Mouse (Mus musculus) CH12.LX (cell line): Measurements from ENCODE around the gene Kidins220. TPM values are rescaled to one million over a fixed set of nuclear protein-coding genes. Genes with fewer than 3 reads are reported as not detected.

ENCODE experiments used
- DNase-seq: peaks from one replicate; pipeline ENCODE4 v3.0.0-alpha.2; 2013; ENCODE audit errors: extremely low read depth
- H3K27ac ChIP-seq: 2 replicates; pipeline ENCODE4 v1.5.1; 2012; ENCODE audit warnings: low read depth, mild to moderate bottlenecking, control low read depth, moderate library complexity; ENCODE audit not compliant: insufficient read depth
- H3K27me3 ChIP-seq: replicated peaks from 2 replicates; pipeline ENCODE3; 2012; ENCODE audit warnings: inconsistent platforms
- H3K36me3 ChIP-seq, 2 experiments: replicated peaks in 1 of 2; 2 replicates each; pipeline versions ENCODE3 to v1.6.1; 2012; ENCODE audit warnings: inconsistent platforms in 1 of 2, low read length in 1 of 2, mild to moderate bottlenecking in 1 of 2, mixed read lengths in 1 of 2, moderate library complexity in 1 of 2; ENCODE audit not compliant: control insufficient read depth in 1 of 2, insufficient read depth in 1 of 2
- H3K4me1 ChIP-seq, 2 experiments: 2 replicates each; pipeline ENCODE4 v1.6.1; 2012; ENCODE audit warnings: inconsistent platforms in 1 of 2, moderate library complexity in 1 of 2; ENCODE audit not compliant: insufficient read depth in 2 of 2, control insufficient read depth in 1 of 2
- H3K4me2 ChIP-seq: 2 replicates; pipeline ENCODE4 v1.6.1; 2012; ENCODE audit warnings: low read depth, mild to moderate bottlenecking, control low read depth; ENCODE audit not compliant: poor library complexity, insufficient read depth, severe bottlenecking
- H3K4me3 ChIP-seq, 3 experiments: fragments of 150-350 bp in 1 of 3; sonication (generic) in 1 of 3; replicated peaks in 1 of 3; 2 replicates each; pipeline versions ENCODE3 to v1.5.1; 2011 to 2012; ENCODE audit warnings: low read depth in 2 of 3, low read length in 2 of 3, mild to moderate bottlenecking in 2 of 3, moderate library complexity in 2 of 3, control low read depth in 1 of 3, improper control_type of control experiment in 1 of 3, inconsistent platforms in 1 of 3, mixed read lengths in 1 of 3; ENCODE audit not compliant: poor library complexity in 1 of 3
- H3K79me2 ChIP-seq: replicated peaks from 2 replicates; pipeline ENCODE4 v1.6.1; 2012; ENCODE audit warnings: mild to moderate bottlenecking, moderate library complexity; ENCODE audit not compliant: control insufficient read depth, poor library complexity, insufficient read depth, severe bottlenecking; ENCODE audit errors: extremely low read depth
- H3K9ac ChIP-seq: 2 replicates; pipeline ENCODE4 v1.6.1; 2012; ENCODE audit warnings: low read depth, mild to moderate bottlenecking, control low read depth, moderate library complexity; ENCODE audit not compliant: insufficient read depth
- H3K9me3 ChIP-seq: replicated peaks from 2 replicates; pipeline ENCODE3; 2012; ENCODE audit warnings: low read length, inconsistent platforms, mixed read lengths
- BHLHE40 ChIP-seq: IDR thresholded peaks from 2 replicates; pipeline ENCODE4 v1.6.1; 2011; ENCODE audit warnings: mild to moderate bottlenecking, low read depth, low read length, improper control_type of control experiment
- CHD2 ChIP-seq: IDR thresholded peaks from 2 replicates; pipeline ENCODE4 v1.6.1; 2011; ENCODE audit warnings: low read length, improper control_type of control experiment
- CTCF ChIP-seq, 2 experiments: IDR thresholded peaks in 1 of 2; conservative IDR thresholded peaks in 1 of 2; 2 replicates each; pipeline ENCODE4 v1.5.1; 2011 to 2012; ENCODE audit warnings: low read depth in 2 of 2, low read length in 2 of 2, improper control_type of control experiment in 1 of 2, inconsistent platforms in 1 of 2, mild to moderate bottlenecking in 1 of 2, moderate library complexity in 1 of 2
- E2F4 ChIP-seq: IDR thresholded peaks from 2 replicates; pipeline ENCODE4 v1.6.1; 2011; ENCODE audit warnings: low read depth, low read length, improper control_type of control experiment; ENCODE audit not compliant: insufficient replicate concordance
- ELF1 ChIP-seq: IDR thresholded peaks from 2 replicates; pipeline ENCODE4 v1.6.1; 2014; ENCODE audit warnings: low read depth, mild to moderate bottlenecking, inconsistent platforms, low read length, improper control_type of control experiment
- EP300 ChIP-seq: IDR thresholded peaks from 2 replicates; pipeline ENCODE4 v1.6.1; 2011; ENCODE audit warnings: low read length, improper control_type of control experiment
- ETS1 ChIP-seq: conservative IDR thresholded peaks from 2 replicates; pipeline ENCODE4 v1.6.1; 2012; ENCODE audit warnings: low read depth, mild to moderate bottlenecking, inconsistent platforms, low read length, improper control_type of control experiment, moderate library complexity
- GABPA ChIP-seq: IDR thresholded peaks from 2 replicates; pipeline ENCODE4 v1.6.1; 2012; ENCODE audit warnings: low read depth, low read length, improper control_type of control experiment, inconsistent platforms; ENCODE audit not compliant: insufficient replicate concordance
- HCFC1 ChIP-seq: IDR thresholded peaks from 2 replicates; pipeline ENCODE4 v1.6.1; 2012; ENCODE audit warnings: low read depth, mild to moderate bottlenecking, inconsistent platforms, low read length, improper control_type of control experiment
- IRF4 ChIP-seq: IDR thresholded peaks from 2 replicates; pipeline ENCODE4 v1.6.1; 2014; ENCODE audit warnings: low read depth, mild to moderate bottlenecking, inconsistent platforms, low read length, improper control_type of control experiment
- JUN ChIP-seq: IDR thresholded peaks from 2 replicates; pipeline ENCODE4 v1.6.1; 2011; ENCODE audit warnings: low read depth, mild to moderate bottlenecking, low read length, improper control_type of control experiment, moderate library complexity; ENCODE audit not compliant: insufficient read depth
- JUND ChIP-seq: conservative IDR thresholded peaks from 2 replicates; pipeline ENCODE4 v1.6.1; 2011; ENCODE audit warnings: low read depth, low read length, improper control_type of control experiment
- MAFK ChIP-seq: IDR thresholded peaks from 2 replicates; pipeline ENCODE4 v1.6.1; 2011; ENCODE audit warnings: low read length, improper control_type of control experiment; ENCODE audit not compliant: insufficient replicate concordance
- MAX ChIP-seq: IDR thresholded peaks from 2 replicates; pipeline ENCODE4 v1.6.1; 2011; ENCODE audit warnings: low read length, improper control_type of control experiment
- MEF2A ChIP-seq: IDR thresholded peaks from 2 replicates; pipeline ENCODE4 v1.6.1; 2014; ENCODE audit warnings: low read depth, mild to moderate bottlenecking, inconsistent platforms, low read length, improper control_type of control experiment, borderline replicate concordance
- MXI1 ChIP-seq: IDR thresholded peaks from 2 replicates; pipeline ENCODE4 v1.6.1; 2011; ENCODE audit warnings: mild to moderate bottlenecking, low read depth, low read length, improper control_type of control experiment
- MYC ChIP-seq: IDR thresholded peaks from 2 replicates; pipeline ENCODE4 v1.6.1; 2011; ENCODE audit warnings: low read depth, mild to moderate bottlenecking, improper control_type of control experiment, low read length
- NELFE ChIP-seq: IDR thresholded peaks from 2 replicates; pipeline ENCODE4 v1.6.1; 2011; ENCODE audit warnings: low read depth, low read length, improper control_type of control experiment
- NRF1 ChIP-seq: IDR thresholded peaks from 2 replicates; pipeline ENCODE4 v1.6.1; 2014; ENCODE audit warnings: low read depth, mild to moderate bottlenecking, inconsistent platforms, low read length, improper control_type of control experiment, moderate library complexity
- POLR2A ChIP-seq: IDR thresholded peaks from 2 replicates; pipeline ENCODE4 v1.6.1; 2011; ENCODE audit warnings: low read depth, mild to moderate bottlenecking, improper control_type of control experiment, low read length
- RAD21 ChIP-seq: IDR thresholded peaks from 2 replicates; pipeline ENCODE4 v1.6.1; 2011; ENCODE audit warnings: low read depth, mild to moderate bottlenecking, low read length, improper control_type of control experiment, moderate library complexity
- RCOR1 ChIP-seq: conservative IDR thresholded peaks from 2 replicates; pipeline ENCODE4 v1.6.1; 2012; ENCODE audit warnings: low read depth, mild to moderate bottlenecking, inconsistent platforms, low read length, improper control_type of control experiment
- SIN3A ChIP-seq: IDR thresholded peaks from 2 replicates; pipeline ENCODE4 v1.6.1; 2012; ENCODE audit warnings: low read length, improper control_type of control experiment, inconsistent platforms
- SMC3 ChIP-seq: IDR thresholded peaks from 2 replicates; pipeline ENCODE4 v1.6.1; 2011; ENCODE audit warnings: low read depth, low read length, improper control_type of control experiment
- TBP ChIP-seq: conservative IDR thresholded peaks from 2 replicates; pipeline ENCODE4 v1.6.1; 2011; ENCODE audit warnings: low read depth, low read length, improper control_type of control experiment
- TCF12 ChIP-seq: IDR thresholded peaks from 2 replicates; pipeline ENCODE4 v1.6.1; 2014; ENCODE audit warnings: low read depth, mild to moderate bottlenecking, inconsistent platforms, low read length, improper control_type of control experiment
- UBTF ChIP-seq: IDR thresholded peaks from 2 replicates; pipeline ENCODE4 v1.6.1; 2012; ENCODE audit warnings: low read depth, mild to moderate bottlenecking, inconsistent platforms, low read length, improper control_type of control experiment, moderate library complexity
- USF2 ChIP-seq: conservative IDR thresholded peaks from 2 replicates; pipeline ENCODE4 v1.6.1; 2011; ENCODE audit warnings: low read depth, low read length, improper control_type of control experiment
- ZC3H11A ChIP-seq: IDR thresholded peaks from 2 replicates; pipeline ENCODE4 v1.6.1; 2012; ENCODE audit warnings: low read depth, mild to moderate bottlenecking, inconsistent platforms, low read length, improper control_type of control experiment
- ZKSCAN1 ChIP-seq: IDR thresholded peaks from 2 replicates; pipeline ENCODE4 v1.6.1; 2012; ENCODE audit warnings: low read depth, inconsistent platforms, low read length, improper control_type of control experiment, borderline replicate concordance
- ZMIZ1 ChIP-seq: IDR thresholded peaks from 2 replicates; pipeline ENCODE4 v1.6.1; 2012; ENCODE audit warnings: low read depth, mild to moderate bottlenecking, inconsistent platforms, low read length, improper control_type of control experiment
- ZNF384 ChIP-seq: IDR thresholded peaks from 2 replicates; pipeline ENCODE4 v1.6.1; 2012; ENCODE audit warnings: low read depth, low read length, improper control_type of control experiment, inconsistent platforms
- dilution Hi-C: fragments of 300-500 bp; cut with MboI; formaldehyde crosslinking; loops from 2 replicates; pipeline ENCODE4 v1.14.3; 2020; ENCODE audit warnings: low sequenced_read_pairs; ENCODE audit not compliant: extremely low pct_unique_long_range_greater_than_20kb, extremely low pct_ligation_motif_present
- in situ Hi-C: fragments of 300-500 bp; cut with MboI; formaldehyde crosslinking; loops from 3 replicates; pipeline ENCODE4 v1.14.3; 2019; ENCODE audit warnings: low sequenced_read_pairs, low pct_ligation_motif_present, low pct_unique_long_range_greater_than_20kb, mixed read lengths
- polyA plus RNA-seq: library from polyadenylated mRNA; unstranded; fragments of >175 nt; gene quantifications from 2 replicates; pipeline ENCODE4 v1.2.1, GENCODE M21; 2012; ENCODE audit warnings: low read depth; ENCODE audit not compliant: insufficient read length
- total RNA-seq, 2 experiments: library from RNA; depleted of rRNA; stranded (reverse); fragments of 300-350 nt in 1 of 2; fragments of >200 nt in 1 of 2; gene quantifications; 2 replicates each; pipeline ENCODE4 v1.2.3; 2012 to 2014

The Kidins220 gene
- total and polyA plus RNA-seq, 3 experiments, result 32.4 to 47.8 (median 39.4) TPM

DNA sequence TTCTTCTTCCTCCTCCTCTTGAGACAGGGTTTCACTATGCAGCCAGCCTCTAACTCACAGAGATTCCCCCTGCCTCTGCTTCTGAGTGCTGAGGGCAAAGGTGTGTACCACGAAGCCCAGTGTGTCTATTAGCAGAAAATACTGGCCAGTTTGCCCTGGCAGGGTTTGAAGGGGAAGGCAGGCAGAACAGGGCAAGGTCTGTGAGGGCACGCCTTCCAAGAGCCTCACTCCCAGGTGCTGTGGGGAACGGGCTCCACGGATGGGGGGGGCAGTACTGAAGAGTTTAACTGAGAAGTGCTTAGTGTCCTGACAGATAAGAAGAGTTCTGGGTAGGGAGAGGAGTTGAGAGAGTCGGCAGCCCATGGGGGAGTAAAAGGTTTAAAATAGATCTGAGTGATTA is 1.1 kb upstream of the Kidins220 start:
- H3K4me2 ChIP-seq, result no peak overlapping the region
- H3K79me2 ChIP-seq, result peaks cover 23% of the 10 kb centered on the region
- H3K4me3 ChIP-seq, result no peak overlapping the region
- peaks cover 3 to 15% of the 10 kb centered on the region in 2 experiments for H3K36me3 ChIP-seq
- peaks cover 5 to 37% of the 10 kb centered on the region in 2 experiments for H3K4me1 ChIP-seq
- no peak for TF ChIP-seq POLR2A
- no peak for TF ChIP-seq SIN3A
- TF ChIP-seq MAX, result no peak
- no peak for TF ChIP-seq TCF12
- TF ChIP-seq USF2, result no peak
- no peak for TF ChIP-seq BHLHE40
- no peak for TF ChIP-seq SMC3
- no peak for TF ChIP-seq MEF2A
- no peak for TF ChIP-seq NELFE
- no peak for TF ChIP-seq JUN
- TF ChIP-seq ELF1, result no peak
- no peak for TF ChIP-seq EP300
- TF ChIP-seq RCOR1, result no peak
- TF ChIP-seq ZC3H11A, result no peak
- TF ChIP-seq MXI1, result no peak
- TF ChIP-seq ETS1, result no peak
- TF ChIP-seq JUND, result no peak
- no peak for TF ChIP-seq ZMIZ1
- no peak for TF ChIP-seq ZKSCAN1
- dilution Hi-C loops, result no loop called here
- H3K27ac ChIP-seq, result no peak overlapping the region
- in situ Hi-C loops, result loop anchor here (25.0 kb wide), 2 partner anchors 361 to 486 kb away; partner anchors contain the start of gene Taf1b
- DNase-seq, result no peak
- no peaks in the 10 kb centered on the region for H3K9me3 ChIP-seq
- H3K9ac ChIP-seq, result no peak overlapping the region
- H3K27me3 ChIP-seq, result no peaks in the 10 kb centered on the region

GRCm38 (mm10) chr12:24975115-24975733 is 499 bp downstream of the Kidins220 start:
- H3K27ac ChIP-seq, result peak overlapping the region; percentile 88
- peak; percentile 71 for DNase-seq
- no peaks in the 10 kb centered on the region for H3K27me3 ChIP-seq
- H3K4me2 ChIP-seq, result peak overlapping the region; percentile 87
- H3K9ac ChIP-seq, result peak overlapping the region; percentile 75
- peaks cover 34% of the 10 kb centered on the region for H3K79me2 ChIP-seq
- peaks cover 3 to 25% of the 10 kb centered on the region in 2 experiments for H3K36me3 ChIP-seq
- dilution Hi-C loops (no loop called here), in situ Hi-C loops (no loop called here)
- no peaks in the 10 kb centered on the region for H3K9me3 ChIP-seq
- H3K4me1 ChIP-seq, result peaks cover 5 to 43% of the 10 kb centered on the region in 2 experiments
- peak overlapping the region; percentile 83 to 91 (median 88) for H3K4me3 ChIP-seq
- no peak for TF ChIP-seq ZMIZ1
- TF ChIP-seq ELF1, result no peak
- no peak for TF ChIP-seq USF2
- no peak for TF ChIP-seq IRF4
- peak; percentile 32 for TF ChIP-seq HCFC1
- TF ChIP-seq MYC, result no peak
- no peak for TF ChIP-seq SMC3
- TF ChIP-seq E2F4, result no peak
- peak; percentile 72 to 78 for TF ChIP-seq CTCF (conservative IDR thresholded peaks at IDR 0.05 in 1 of 2, IDR thresholded peaks at IDR 0.05 in 1 of 2; ENCODE audit: low read depth in 2 of 2, low read length in 2 of 2)
- no peak; the same call in 1 of the 2 replicates for TF ChIP-seq NRF1
- no peak for TF ChIP-seq GABPA
- TF ChIP-seq TBP, result no peak
- no peak for TF ChIP-seq MAFK
- peak; percentile 42 for TF ChIP-seq RAD21
- no peak for TF ChIP-seq BHLHE40
- no peak for TF ChIP-seq UBTF
- TF ChIP-seq CHD2, result peak; percentile 92
- TF ChIP-seq SIN3A, result peak; percentile 74; the same call in 1 of the 2 replicates
- no peak for TF ChIP-seq NELFE
- no peak for TF ChIP-seq ZNF384
- no peak for TF ChIP-seq EP300
- no peak; the same call in 1 of the 2 replicates for TF ChIP-seq RCOR1
